Mouse (Mus musculus): ENCODE results near the gene Uaca. TPM values are rescaled to one million over a fixed set of nuclear protein-coding genes. Genes with fewer than 3 reads are reported as not detected.

Uaca gene
- polyA plus RNA-seq, 1 experiment from 2014 or later = 7.3 TPM

DNA sequence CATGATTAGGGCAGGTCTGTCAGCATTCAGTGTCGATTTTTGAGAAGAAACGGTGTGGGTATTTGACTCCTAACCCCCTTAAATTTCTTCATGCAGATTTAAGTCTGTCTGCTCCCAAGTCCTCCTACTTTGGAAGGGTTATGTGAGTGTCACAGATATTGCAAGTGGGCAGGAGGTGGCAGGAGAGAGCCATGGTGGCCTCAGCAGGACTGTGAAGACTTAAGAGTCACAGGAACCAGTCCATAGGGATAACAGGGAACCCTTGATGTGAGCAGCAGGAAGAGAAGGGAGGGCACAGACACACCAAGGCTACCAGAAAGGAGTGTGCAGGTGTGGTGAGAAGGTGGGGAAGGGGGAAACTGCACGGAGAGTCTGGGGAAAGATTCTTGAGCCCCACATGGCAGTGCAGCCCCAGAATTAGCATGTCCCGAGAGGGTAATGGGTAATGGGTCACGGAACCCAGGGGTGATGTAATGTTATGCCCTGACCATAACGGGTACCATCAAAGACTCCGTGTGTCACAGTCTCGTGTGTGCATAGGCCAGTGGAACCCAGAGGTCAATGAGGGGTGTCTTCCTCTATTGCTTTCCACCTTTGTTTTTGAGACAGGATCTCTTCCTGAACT, 101.3 kb downstream of the Uaca start:
- no peak overlapping the region for H3K27ac ChIP-seq
- no peak overlapping the region for H3K4me3 ChIP-seq
- H3K36me3 ChIP-seq = no peaks in the 10 kb centered on the region
- peaks cover 12% of the 10 kb centered on the region; the same call in 1 of the 2 replicates for H3K27me3 ChIP-seq (replicated peaks)
- ATAC-seq = no peak
- no peak overlapping the region for H3K9ac ChIP-seq
- no peaks in the 10 kb centered on the region for H3K9me3 ChIP-seq (replicated peaks)
- no peaks in the 10 kb centered on the region for H3K4me1 ChIP-seq
- H3K4me2 ChIP-seq = no peak overlapping the region
- WGBS (ENCODE audit: insufficient replicate concordance) = 49% methylated on average over 8 of the region's 8 CpGs

DNA sequence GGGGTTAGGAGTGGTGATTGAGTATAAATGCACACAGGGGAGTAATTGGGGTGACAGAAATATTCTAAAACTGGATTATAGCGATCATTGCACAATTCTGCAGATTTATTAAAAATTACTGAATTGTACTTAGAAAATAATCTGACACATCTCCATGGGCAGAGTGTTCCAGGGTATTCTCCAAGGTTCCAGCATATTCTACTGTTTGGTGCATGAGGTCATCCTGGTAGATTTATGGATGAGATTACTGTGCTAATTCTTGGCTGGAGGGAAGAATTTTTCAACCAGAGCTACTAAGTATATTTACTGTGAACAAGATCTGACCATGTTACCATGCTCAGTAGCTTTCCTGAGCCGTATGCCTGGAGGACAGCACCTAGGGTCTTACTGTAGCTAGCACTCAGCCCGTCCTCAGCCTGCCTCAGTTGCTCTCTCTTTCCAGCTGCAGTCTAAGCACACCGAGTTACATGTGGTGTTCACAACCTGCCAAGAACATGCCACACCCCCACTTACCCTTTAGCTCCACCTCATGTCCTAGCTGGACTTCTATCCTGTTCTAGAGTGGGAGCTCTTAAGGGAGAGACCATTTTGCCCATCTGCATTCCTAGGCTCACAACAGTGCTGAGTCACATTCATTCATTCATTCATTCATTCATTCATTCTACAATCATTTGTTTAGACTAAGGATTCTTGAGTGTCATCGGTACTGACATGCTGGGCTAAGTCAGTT, 104.1 kb downstream of the Uaca start:
- no peak overlapping the region for H3K9ac ChIP-seq
- H3K36me3 ChIP-seq = no peaks in the 10 kb centered on the region
- H3K4me1 ChIP-seq = no peaks in the 10 kb centered on the region
- H3K27ac ChIP-seq = no peak overlapping the region
- no peak overlapping the region for H3K4me2 ChIP-seq
- no peaks in the 10 kb centered on the region for H3K9me3 ChIP-seq (replicated peaks)
- 68% methylated on average over 5 of the region's 5 CpGs for WGBS (ENCODE audit: insufficient replicate concordance)
- H3K27me3 ChIP-seq (replicated peaks) = peaks cover 12% of the 10 kb centered on the region; the same call in 1 of the 2 replicates
- H3K4me3 ChIP-seq = no peak overlapping the region
- no peak for ATAC-seq

DNA sequence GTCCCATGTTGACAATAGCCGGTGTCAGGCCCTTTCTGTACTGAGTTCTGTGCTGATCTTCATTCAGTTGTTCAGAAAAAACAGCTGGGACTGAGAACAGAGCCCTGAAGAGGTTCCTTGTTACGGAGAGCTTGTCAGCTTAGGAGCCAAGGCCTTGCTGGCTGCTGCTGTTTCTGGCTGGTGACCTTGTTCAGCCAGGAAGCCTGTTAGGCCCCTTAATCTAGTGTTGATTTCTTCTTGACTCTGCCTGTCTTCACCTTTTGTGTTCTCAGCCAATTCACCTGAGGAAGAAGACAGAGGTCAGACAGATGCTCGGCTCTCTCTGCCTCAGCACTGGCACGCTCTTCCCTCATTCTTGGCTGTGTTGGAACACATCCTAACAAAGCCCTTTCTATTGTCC, 104.9 kb downstream of the Uaca start:
- Histone ChIP-seq H3K27me3 (replicated peaks) (peaks cover 12% of the 10 kb centered on the region; the same call in 1 of the 2 replicates), H3K9me3 (replicated peaks) (no peaks in the 10 kb centered on the region), H3K36me3 (no peaks in the 10 kb centered on the region), H3K4me1 (no peaks in the 10 kb centered on the region), H3K9ac (no peak overlapping the region), H3K4me2 (no peak overlapping the region), H3K4me3 (no peak overlapping the region), H3K27ac (no peak overlapping the region)
- no peak for ATAC-seq
- WGBS (ENCODE audit: insufficient replicate concordance) = 59% methylated on average over 4 of the region's 4 CpGs

DNA sequence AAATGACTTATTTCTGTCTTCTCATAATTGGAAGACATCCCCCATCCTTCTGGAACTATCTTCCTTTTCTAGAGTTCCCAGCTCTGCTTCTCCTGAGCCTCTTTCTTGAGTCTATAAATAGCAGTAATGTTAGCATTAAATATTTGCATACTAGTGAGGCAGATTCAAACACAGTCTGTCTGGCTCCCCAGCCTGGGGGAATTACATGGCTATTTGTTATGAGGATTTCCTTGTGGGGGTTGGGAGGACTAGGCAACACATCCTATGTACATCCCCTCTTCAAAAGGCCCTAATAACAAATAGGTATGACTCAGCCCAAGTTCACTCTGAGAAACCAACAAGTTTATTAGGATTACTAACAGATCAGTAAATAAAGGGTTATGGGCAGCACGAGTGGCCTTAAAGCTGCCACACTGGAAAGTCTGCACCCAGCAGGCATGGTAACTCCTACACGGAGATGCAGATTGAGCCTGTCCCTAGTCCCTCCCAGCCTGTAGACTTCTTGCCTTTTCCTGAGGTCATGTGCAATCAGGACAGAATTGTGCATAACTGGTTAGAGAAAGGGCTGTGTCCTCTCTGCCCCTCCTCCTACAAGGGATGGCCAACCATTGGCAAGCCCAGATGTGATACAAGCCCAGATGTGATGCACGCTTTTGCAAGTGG, 105.6 kb downstream of the Uaca start:
- no peak overlapping the region for H3K4me2 ChIP-seq
- no peaks in the 10 kb centered on the region for H3K4me1 ChIP-seq
- H3K27me3 ChIP-seq (replicated peaks) = peaks cover 7% of the 10 kb centered on the region; the same call in 1 of the 2 replicates
- ATAC-seq = no peak
- WGBS (ENCODE audit: insufficient replicate concordance) = 60% methylated on average over 3 of the region's 3 CpGs
- no peaks in the 10 kb centered on the region for H3K36me3 ChIP-seq
- no peak overlapping the region for H3K9ac ChIP-seq
- no peak overlapping the region for H3K27ac ChIP-seq
- no peak overlapping the region for H3K4me3 ChIP-seq
- H3K9me3 ChIP-seq (replicated peaks) = no peaks in the 10 kb centered on the region

DNA sequence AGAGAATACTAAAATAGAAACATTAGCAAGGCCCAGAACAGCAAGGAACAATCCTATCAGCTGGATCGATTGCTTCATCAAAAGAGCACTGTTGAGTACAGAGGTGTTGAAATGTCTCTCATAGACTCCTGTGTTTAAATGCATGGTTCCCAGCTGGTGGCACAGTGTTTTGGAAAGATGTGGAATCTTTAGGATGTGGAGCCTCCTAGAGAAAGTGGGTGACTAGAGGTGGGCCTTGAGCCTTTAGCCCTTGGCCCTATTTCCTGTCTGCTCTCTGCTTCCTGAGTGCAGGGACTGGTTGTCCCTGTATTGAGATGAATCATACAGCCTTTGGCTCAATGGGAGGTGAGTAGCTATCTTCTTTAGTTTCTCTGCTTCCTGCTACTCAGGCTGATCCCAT, 117.9 kb downstream of the Uaca start:
- Histone ChIP-seq H3K4me3 (no peak overlapping the region), H3K9me3 (replicated peaks) (no peaks in the 10 kb centered on the region), H3K4me1 (no peaks in the 10 kb centered on the region), H3K27me3 (replicated peaks) (no peaks in the 10 kb centered on the region), H3K9ac (no peak overlapping the region), H3K36me3 (no peaks in the 10 kb centered on the region), H3K27ac (no peak overlapping the region), H3K4me2 (no peak overlapping the region)
- 66% methylated on average over 1 of the region's 1 CpGs for WGBS (ENCODE audit: insufficient replicate concordance)
- ATAC-seq = no peak

DNA sequence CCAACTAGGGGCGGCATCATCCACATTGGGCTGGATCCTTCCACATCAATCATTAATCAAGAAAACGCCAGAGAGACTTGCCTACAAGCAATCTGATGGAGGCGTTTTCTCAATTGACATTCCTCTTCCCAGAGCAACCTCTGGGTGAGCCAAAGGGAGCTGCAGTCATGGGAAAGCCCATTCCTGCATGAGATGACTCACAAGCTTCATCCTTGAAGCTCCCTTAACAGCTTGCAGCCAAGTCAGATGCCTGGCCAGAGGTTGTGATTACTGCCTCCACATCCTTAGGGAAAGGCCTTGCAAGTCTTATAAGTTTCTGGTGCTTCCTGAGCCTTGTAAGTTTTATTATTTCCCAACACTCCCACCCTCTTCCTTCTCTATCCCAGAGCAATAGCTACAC, 119.3 kb downstream of the Uaca start:
- Histone ChIP-seq H3K27ac (no peak overlapping the region), H3K4me3 (no peak overlapping the region), H3K9me3 (replicated peaks) (no peaks in the 10 kb centered on the region), H3K36me3 (no peaks in the 10 kb centered on the region), H3K9ac (no peak overlapping the region), H3K4me2 (no peak overlapping the region), H3K27me3 (replicated peaks) (no peaks in the 10 kb centered on the region), H3K4me1 (no peaks in the 10 kb centered on the region)
- 55% methylated on average over 3 of the region's 3 CpGs for WGBS (ENCODE audit: insufficient replicate concordance)
- no peak for ATAC-seq

DNA sequence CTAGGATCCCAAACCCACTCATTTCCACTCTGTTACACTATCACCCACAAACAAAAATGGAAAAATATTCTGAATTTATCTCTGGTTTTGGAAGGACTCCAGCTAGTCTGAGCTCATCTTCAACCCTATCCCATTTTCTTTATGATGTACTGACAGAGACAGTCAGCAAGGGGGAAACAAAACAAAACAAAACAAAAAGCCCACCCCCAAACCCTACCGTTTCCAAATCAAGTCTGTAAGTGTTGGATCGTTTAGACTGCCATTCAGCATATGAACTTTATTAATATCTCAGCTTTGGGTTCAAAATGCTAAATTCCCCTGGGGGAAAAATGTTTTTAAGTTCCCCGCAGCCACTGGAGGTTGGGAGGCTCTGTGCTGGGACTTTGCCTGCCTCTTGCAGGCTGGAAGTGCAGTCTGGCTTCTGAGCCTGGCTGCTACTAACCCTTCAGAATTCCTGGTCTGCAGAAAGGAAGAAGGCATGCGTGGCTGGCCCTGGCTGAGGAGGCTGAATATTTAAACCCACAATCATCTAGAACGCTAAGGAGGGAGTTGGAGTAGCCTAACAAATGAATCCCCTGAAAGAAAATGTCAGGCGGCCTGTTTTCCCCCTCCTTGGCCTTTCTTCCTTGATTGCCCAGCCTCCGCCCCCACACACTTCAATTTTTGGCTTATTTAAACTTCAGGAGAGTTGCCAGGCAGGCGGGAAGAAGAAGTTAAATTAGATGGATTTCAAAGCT, 125.8 kb downstream of the Uaca start:
- H3K9me3 ChIP-seq (replicated peaks) = no peaks in the 10 kb centered on the region
- no peak for ATAC-seq

DNA sequence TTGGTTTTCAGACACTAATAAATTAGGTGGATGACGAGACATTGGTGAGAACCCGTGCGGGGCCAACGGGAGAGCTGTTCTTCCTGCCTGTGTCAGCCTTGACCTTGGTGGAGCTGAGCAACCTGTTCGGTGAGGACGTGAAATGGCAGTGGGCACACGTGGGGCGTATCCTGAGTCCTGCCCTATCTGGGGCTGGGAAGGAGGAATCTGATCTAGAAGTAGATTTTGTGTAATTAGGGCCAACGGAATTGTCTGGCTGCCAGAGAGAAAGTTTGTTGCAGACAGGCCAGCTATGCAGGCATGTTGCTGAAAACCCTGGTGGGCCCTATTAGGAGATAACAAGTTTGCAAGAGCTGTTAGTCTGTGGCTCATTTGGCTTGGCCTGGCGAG, 126.3 kb downstream of the Uaca start:
- no peaks in the 10 kb centered on the region for H3K4me1 ChIP-seq
- no peak overlapping the region for H3K4me2 ChIP-seq
- H3K27ac ChIP-seq = no peak overlapping the region
- H3K4me3 ChIP-seq = no peak overlapping the region
- 53% methylated on average over 10 of the region's 10 CpGs for WGBS (ENCODE audit: insufficient replicate concordance)
- H3K27me3 ChIP-seq (replicated peaks) = 0 out of 2 replicates have a peak, but pooled peaks cover 3% of the 10 kb centered on the region
- H3K9ac ChIP-seq = no peak overlapping the region
- no peaks in the 10 kb centered on the region for H3K36me3 ChIP-seq
- no peak for ATAC-seq
- no peaks in the 10 kb centered on the region for H3K9me3 ChIP-seq (replicated peaks)

More for the DNA sequence above, 125.8 kb downstream of the Uaca start:
- Histone ChIP-seq H3K4me2 (no peak overlapping the region), H3K9ac (no peak overlapping the region), H3K4me1 (no peaks in the 10 kb centered on the region), H3K36me3 (no peaks in the 10 kb centered on the region), H3K4me3 (no peak overlapping the region), H3K27me3 (replicated peaks) (0 out of 2 replicates have a peak, but pooled peaks cover 2% of the 10 kb centered on the region), H3K27ac (no peak overlapping the region)
- WGBS (ENCODE audit: insufficient replicate concordance) = 45% methylated on average over 8 of the region's 8 CpGs

DNA sequence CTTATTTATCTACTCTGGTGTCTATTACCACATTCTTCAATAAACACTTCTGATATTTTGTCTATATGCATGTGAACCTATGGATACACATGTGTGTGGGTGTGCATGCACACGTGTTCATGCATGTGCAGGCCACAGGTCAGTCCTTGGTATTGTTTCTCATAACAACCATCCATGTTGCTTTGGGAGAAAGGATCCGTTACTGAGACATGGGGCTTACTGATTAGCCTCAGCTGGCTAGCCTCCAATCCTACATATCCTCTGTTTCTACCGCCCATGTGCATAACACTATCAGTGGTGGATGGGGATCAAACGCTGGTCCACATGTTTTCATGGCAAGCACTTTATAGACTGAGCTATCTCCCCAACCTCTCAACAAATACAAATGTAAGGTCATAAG, 126.9 kb downstream of the Uaca start:
- 61% methylated on average over 4 of the region's 4 CpGs for WGBS (ENCODE audit: insufficient replicate concordance)
- Histone ChIP-seq H3K9ac (no peak overlapping the region), H3K36me3 (no peaks in the 10 kb centered on the region), H3K27ac (no peak overlapping the region), H3K9me3 (replicated peaks) (no peaks in the 10 kb centered on the region), H3K4me2 (no peak overlapping the region), H3K27me3 (replicated peaks) (0 out of 2 replicates have a peak, but pooled peaks cover 3% of the 10 kb centered on the region), H3K4me1 (no peaks in the 10 kb centered on the region), H3K4me3 (no peak overlapping the region)
- ATAC-seq = no peak

DNA sequence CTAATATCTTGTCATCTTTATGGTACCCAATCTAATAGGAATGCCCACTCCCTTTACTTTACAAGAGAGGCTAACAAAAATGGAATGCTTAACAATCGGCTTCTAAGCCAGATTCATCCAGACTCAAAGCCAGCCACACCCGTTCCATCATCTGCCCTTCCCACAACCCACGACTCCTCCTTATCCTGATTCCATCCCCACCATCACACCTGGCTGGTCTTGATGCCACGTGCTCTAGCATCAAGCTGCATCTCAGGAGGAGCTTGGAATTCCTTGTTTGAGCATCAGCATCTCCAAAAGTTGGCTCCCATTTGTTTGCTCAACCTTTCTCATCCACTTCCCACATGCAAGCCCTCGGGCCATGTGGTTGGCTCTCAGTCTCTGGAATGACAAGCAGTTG, 127.5 kb downstream of the Uaca start:
- Histone ChIP-seq H3K9me3 (replicated peaks) (no peaks in the 10 kb centered on the region), H3K27me3 (replicated peaks) (0 out of 2 replicates have a peak, but pooled peaks cover 3% of the 10 kb centered on the region), H3K27ac (no peak overlapping the region), H3K36me3 (no peaks in the 10 kb centered on the region), H3K4me3 (no peak overlapping the region), H3K4me1 (no peaks in the 10 kb centered on the region), H3K9ac (no peak overlapping the region), H3K4me2 (no peak overlapping the region)
- no peak for ATAC-seq
- WGBS (ENCODE audit: insufficient replicate concordance) = 69% methylated on average over 5 of the region's 5 CpGs

DNA sequence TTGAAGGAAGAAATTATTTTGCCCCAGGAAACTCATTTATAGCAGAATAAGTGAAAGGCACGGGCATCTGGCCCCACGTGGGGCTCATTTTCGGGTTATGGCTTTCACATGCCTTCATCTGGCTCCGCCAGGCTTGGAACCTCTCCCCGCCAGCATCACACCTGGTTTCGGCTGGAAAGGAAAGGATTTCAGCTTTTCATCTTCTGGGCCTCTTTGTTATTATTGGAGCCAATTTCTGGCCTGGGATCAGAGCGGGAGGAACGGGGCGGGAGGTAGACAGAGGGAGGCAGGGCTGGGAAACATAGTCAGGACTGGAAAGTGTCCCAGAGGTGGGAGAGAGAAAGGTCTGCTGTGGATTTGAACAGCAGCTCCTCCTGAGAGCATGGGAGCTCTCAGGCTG, 132.0 kb downstream of the Uaca start:
- 69% methylated on average over 9 of the region's 9 CpGs for WGBS (ENCODE audit: insufficient replicate concordance)
- Histone ChIP-seq H3K36me3 (no peaks in the 10 kb centered on the region), H3K9me3 (replicated peaks) (no peaks in the 10 kb centered on the region), H3K9ac (no peak overlapping the region), H3K27me3 (replicated peaks) (peaks cover 3% of the 10 kb centered on the region; the same call in 1 of the 2 replicates), H3K4me1 (no peaks in the 10 kb centered on the region), H3K4me3 (no peak overlapping the region), H3K27ac (no peak overlapping the region), H3K4me2 (no peak overlapping the region)
- ATAC-seq = no peak

Data from liver, embryonic 12.5 days (tissue).